Mouse (Mus musculus): Measurements from ENCODE around the gene Srsf4. TPM values are rescaled to one million over a fixed set of nuclear protein-coding genes. Genes with fewer than 3 reads are reported as not detected.

Srsf4 gene
- 10 to 100 TPM; 31.9 to 34.9 TPM for total RNA-seq (2021)
- polyA plus RNA-seq (2012; rRNA removed): 20.4 and 22.4 TPM in 2 replicates
- long read RNA-seq, transcript Srsf4-202 (6 exons, 2,257 nt): major isoform, 52 of 57 reads
- long read RNA-seq, partial matches to known transcripts: 1 of 57 reads
- long read RNA-seq, other reads (novel, unspliced or antisense): 4 of 57 reads

GRCm38 (mm10) chr4:131873293-131874168 is at the start of gene Srsf4:
Srsf4 (plus strand) TSS chr4:131873617.
- TF ChIP-seq CTCF (IDR thresholded peaks at IDR 0.05) (no peak), EP300 (IDR thresholded peaks at IDR 0.05; ENCODE audit: insufficient read depth, low read depth, low read length) (peak; percentile 65; the same call in 1 of the 2 replicates), POLR2A (IDR thresholded peaks at IDR 0.05; ENCODE audit: insufficient read depth, low read depth, low read length) (peak; percentile 99)
- H3K4me1 ChIP-seq (ENCODE audit: control insufficient read depth, insufficient read depth, low read length): peaks cover 20% of the 10 kb centered on the region
- no peaks in the 10 kb centered on the region for H3K27me3 ChIP-seq (ENCODE audit: control insufficient read depth, insufficient read depth, low read length)
- H3K36me3 ChIP-seq (ENCODE audit: control insufficient read depth, insufficient read depth, low read length): peaks cover 24% of the 10 kb centered on the region
- H3K4me3 ChIP-seq: peak within 1 kb of the TSS; percentile 98
- H3K9ac ChIP-seq (ENCODE audit: low read depth, low read length): peak within 1 kb of the TSS; percentile 99
- under 1% methylated on average over 113 of the region's 116 CpGs for WGBS
- DNase-seq: peak; percentile 93 to 97
- H3K27ac ChIP-seq: peak within 1 kb of the TSS; percentile 100
- intact Hi-C loops (cut with DNase I): loop anchor here (2.0 kb wide), 1 partner anchor 41 kb away; no protein-coding TSS in a partner anchor
- peaks cover 3% of the 10 kb centered on the region for H3K79me2 ChIP-seq (replicated peaks; ENCODE audit: control insufficient read depth, insufficient read depth, low read length)

GRCm38 (mm10) chr4:131824939-131825338 is 48.5 kb upstream of the Srsf4 start:
- 69% methylated on average over 3 of the region's 3 CpGs for WGBS
- Histone ChIP-seq H3K79me2 (replicated peaks; ENCODE audit: control insufficient read depth, insufficient read depth, low read length) (no peaks in the 10 kb centered on the region), H3K4me3 (no peak overlapping the region), H3K4me1 (ENCODE audit: control insufficient read depth, insufficient read depth, low read length) (no peaks in the 10 kb centered on the region), H3K27me3 (ENCODE audit: control insufficient read depth, insufficient read depth, low read length) (no peaks in the 10 kb centered on the region), H3K9ac (ENCODE audit: low read depth, low read length) (no peak overlapping the region), H3K27ac (no peak overlapping the region), H3K36me3 (ENCODE audit: control insufficient read depth, insufficient read depth, low read length) (no peaks in the 10 kb centered on the region)
- intact Hi-C loops (cut with DNase I): no loop called here
- TF ChIP-seq CTCF (IDR thresholded peaks at IDR 0.05) (no peak), EP300 (IDR thresholded peaks at IDR 0.05; ENCODE audit: insufficient read depth, low read depth, low read length) (no peak), POLR2A (IDR thresholded peaks at IDR 0.05; ENCODE audit: insufficient read depth, low read depth, low read length) (no peak)
- no peak for DNase-seq

- intact Hi-C loops (cut with DNase I): no loop called here
- 42% methylated on average over 8 of the region's 8 CpGs for WGBS
- H3K4me3 ChIP-seq: no peak overlapping the region
- no peaks in the 10 kb centered on the region for H3K36me3 ChIP-seq (ENCODE audit: control insufficient read depth, insufficient read depth, low read length)
- no peaks in the 10 kb centered on the region for H3K27me3 ChIP-seq (ENCODE audit: control insufficient read depth, insufficient read depth, low read length)
- H3K79me2 ChIP-seq (replicated peaks; ENCODE audit: control insufficient read depth, insufficient read depth, low read length): no peaks in the 10 kb centered on the region
- TF ChIP-seq CTCF (IDR thresholded peaks at IDR 0.05) (peak; percentile 76), POLR2A (IDR thresholded peaks at IDR 0.05; ENCODE audit: insufficient read depth, low read depth, low read length) (no peak)
- no peaks in the 10 kb centered on the region for H3K4me1 ChIP-seq (ENCODE audit: control insufficient read depth, insufficient read depth, low read length)
- DNase-seq: peak; percentile 52 to 64
- H3K27ac ChIP-seq: no peak overlapping the region
- H3K9ac ChIP-seq (ENCODE audit: low read depth, low read length): no peak overlapping the region
Measured at GRCm38 (mm10) chr4:131825830-131826229, 47.6 kb upstream of the Srsf4 start.

GRCm38 (mm10) chr4:131826905-131827304 is 46.5 kb upstream of the Srsf4 start:
- H3K4me1 ChIP-seq (ENCODE audit: control insufficient read depth, insufficient read depth, low read length): no peaks in the 10 kb centered on the region
- no peak overlapping the region for H3K9ac ChIP-seq (ENCODE audit: low read depth, low read length)
- whole genome bisulfite sequencing: 18% methylated on average over 6 of the region's 6 CpGs
- intact Hi-C loops (cut with DNase I): no loop called here
- DNase-seq: no peak
- H3K36me3 ChIP-seq (ENCODE audit: control insufficient read depth, insufficient read depth, low read length): no peaks in the 10 kb centered on the region
- no peaks in the 10 kb centered on the region for H3K27me3 ChIP-seq (ENCODE audit: control insufficient read depth, insufficient read depth, low read length)
- no peak for TF ChIP-seq POLR2A (IDR thresholded peaks at IDR 0.05; ENCODE audit: insufficient read depth, low read depth, low read length)
- TF ChIP-seq EP300 (IDR thresholded peaks at IDR 0.05; ENCODE audit: insufficient read depth, low read depth, low read length): no peak
- TF ChIP-seq CTCF (IDR thresholded peaks at IDR 0.05): no peak
- no peak overlapping the region for H3K27ac ChIP-seq
- no peaks in the 10 kb centered on the region for H3K79me2 ChIP-seq (replicated peaks; ENCODE audit: control insufficient read depth, insufficient read depth, low read length)
- H3K4me3 ChIP-seq: no peak overlapping the region

- no peak overlapping the region for H3K4me3 ChIP-seq
- TF ChIP-seq POLR2A (IDR thresholded peaks at IDR 0.05; ENCODE audit: insufficient read depth, low read depth, low read length) (no peak), CTCF (IDR thresholded peaks at IDR 0.05) (no peak), EP300 (IDR thresholded peaks at IDR 0.05; ENCODE audit: insufficient read depth, low read depth, low read length) (no peak)
- no peaks in the 10 kb centered on the region for H3K27me3 ChIP-seq (ENCODE audit: control insufficient read depth, insufficient read depth, low read length)
- H3K27ac ChIP-seq: no peak overlapping the region
- 70% methylated on average over 8 of the region's 8 CpGs for WGBS
- no peaks in the 10 kb centered on the region for H3K79me2 ChIP-seq (replicated peaks; ENCODE audit: control insufficient read depth, insufficient read depth, low read length)
- DNase-seq: no peak
- intact Hi-C loops (cut with DNase I): no loop called here
- no peaks in the 10 kb centered on the region for H3K4me1 ChIP-seq (ENCODE audit: control insufficient read depth, insufficient read depth, low read length)
- H3K36me3 ChIP-seq (ENCODE audit: control insufficient read depth, insufficient read depth, low read length): no peaks in the 10 kb centered on the region
- H3K9ac ChIP-seq (ENCODE audit: low read depth, low read length): no peak overlapping the region
Measured at GRCm38 (mm10) chr4:131829123-131829522, 44.3 kb upstream of the Srsf4 start.

- intact Hi-C loops (cut with DNase I): no loop called here
- Histone ChIP-seq H3K4me3 (no peak overlapping the region), H3K9ac (ENCODE audit: low read depth, low read length) (no peak overlapping the region), H3K4me1 (ENCODE audit: control insufficient read depth, insufficient read depth, low read length) (peaks cover 1% of the 10 kb centered on the region; the same call in 1 of the 2 replicates), H3K79me2 (replicated peaks; ENCODE audit: control insufficient read depth, insufficient read depth, low read length) (no peaks in the 10 kb centered on the region), H3K27ac (no peak overlapping the region), H3K27me3 (ENCODE audit: control insufficient read depth, insufficient read depth, low read length) (no peaks in the 10 kb centered on the region), H3K36me3 (ENCODE audit: control insufficient read depth, insufficient read depth, low read length) (no peaks in the 10 kb centered on the region)
- DNase-seq: no peak
- 77% methylated on average over 5 of the region's 5 CpGs for WGBS
- TF ChIP-seq POLR2A (IDR thresholded peaks at IDR 0.05; ENCODE audit: insufficient read depth, low read depth, low read length): no peak
- no peak for TF ChIP-seq EP300 (IDR thresholded peaks at IDR 0.05; ENCODE audit: insufficient read depth, low read depth, low read length)
- TF ChIP-seq CTCF (IDR thresholded peaks at IDR 0.05): no peak
Measured at GRCm38 (mm10) chr4:131831546-131832045, 41.8 kb upstream of the Srsf4 start.
